Mouse (Mus musculus) liver, postnatal 0 days (tissue): ENCODE data around the gene Dctn1.

ENCODE experiments used
- CTCF ChIP-seq: sonication (generic); IDR thresholded peaks from 2 replicates; pipeline ENCODE4 v1.5.1; 2016; ENCODE audit warnings: antibody characterized with exemption, low read depth
- EP300 ChIP-seq: IDR thresholded peaks from 2 replicates; pipeline ENCODE4 v1.6.1; 2016; ENCODE audit warnings: antibody characterized with exemption, low read depth, mild to moderate bottlenecking

DNA sequence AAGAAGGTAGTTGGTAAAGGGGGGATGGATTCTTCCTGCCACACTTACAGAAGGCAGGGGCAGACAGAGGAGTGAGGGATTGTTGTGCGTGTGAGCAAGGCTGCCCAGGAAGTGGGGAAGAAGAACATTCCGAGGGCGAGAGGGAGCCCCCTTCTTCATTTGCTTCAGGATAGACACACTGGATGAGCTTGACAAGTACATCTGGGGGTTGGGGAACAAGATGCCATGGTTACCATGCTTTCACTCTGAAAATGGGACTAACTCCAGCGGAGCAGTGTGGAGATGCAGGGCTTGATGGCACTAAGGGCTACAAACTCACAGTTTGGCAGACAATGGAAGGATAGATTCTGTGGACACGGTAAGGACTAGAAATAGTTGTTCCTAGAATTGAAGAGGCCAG, 5.3 kb downstream of the Dctn1 start:
- TF ChIP-seq CTCF = no peak
- TF ChIP-seq EP300 = no peak
